Comparison of ENCODE assay signal across 21 mouse cellular contexts in genomic region chr19:8664859-8665258, GRCm38 (mm10). TPM values are rescaled to one million over a fixed set of nuclear protein-coding genes. Genes with fewer than 3 reads are reported as not detected.
A peak's percentile ranks its signal among the peaks of the same experiment; 100 is the strongest.
DNase-seq lines count a peak whose midpoint lies in the region; ATAC-seq and TF ChIP-seq lines count a peak whose summit lies in the region.
"Had no signal": no experiment of that assay in that cellular context is flagged by ENCODE, and none has a peak within 500 bp of the region (broad histone marks: within the 10 kb centered on the region; RNA-seq: fewer than 3 reads in every experiment).

No protein-coding gene starts in this region.

- no peak overlapping the region for H3K27ac ChIP-seq in forebrain, embryonic 13.5 days
- H3K27ac ChIP-seq in forebrain, embryonic 12.5 days: no peak overlapping the region
- H3K27ac ChIP-seq in midbrain, postnatal 0 days (ENCODE audit: low read depth, low read length): no peak overlapping the region
- H3K27ac ChIP-seq in midbrain, embryonic 10.5 days (replicated peaks): no peak overlapping the region
- H3K27ac ChIP-seq in forebrain, embryonic 15.5 days (replicated peaks): no peak overlapping the region
- H3K27ac ChIP-seq in olfactory bulb, adult 2 months (ENCODE audit: insufficient read depth, low read depth, low read length): peak overlapping the region; percentile 91
- H3K27ac ChIP-seq: heart, embryonic 15.5 days; hindbrain, embryonic 12.5 days; midbrain, embryonic 15.5 days had no signal

- peaks cover 3% of the 10 kb centered on the region; the same call in 1 of the 2 replicates for H3K27me3 ChIP-seq in forebrain, embryonic 13.5 days
- peaks cover 28% of the 10 kb centered on the region for H3K27me3 ChIP-seq in forebrain, embryonic 12.5 days
- H3K27me3 ChIP-seq in midbrain, postnatal 0 days (ENCODE audit: insufficient read depth, low read length): no peaks in the 10 kb centered on the region
- peaks cover 49% of the 10 kb centered on the region for H3K27me3 ChIP-seq in midbrain, embryonic 10.5 days (ENCODE audit: low read depth, poor library complexity, severe bottlenecking)
- no peaks in the 10 kb centered on the region for H3K27me3 ChIP-seq in forebrain, embryonic 15.5 days

- H3K36me3 ChIP-seq in forebrain, embryonic 13.5 days (ENCODE audit: poor library complexity, severe bottlenecking): no peaks in the 10 kb centered on the region
- no peaks in the 10 kb centered on the region for H3K36me3 ChIP-seq in forebrain, embryonic 12.5 days (replicated peaks)
- no peaks in the 10 kb centered on the region for H3K36me3 ChIP-seq in midbrain, postnatal 0 days (ENCODE audit: insufficient read depth, low read length)
- no peaks in the 10 kb centered on the region for H3K36me3 ChIP-seq in midbrain, embryonic 10.5 days
- no peaks in the 10 kb centered on the region for H3K36me3 ChIP-seq in forebrain, embryonic 15.5 days
- H3K36me3 ChIP-seq: heart, embryonic 15.5 days; hindbrain, embryonic 12.5 days; midbrain, embryonic 15.5 days had no signal

- 93% methylated on average over 3 of the region's 3 CpGs for WGBS in forebrain, embryonic 13.5 days
- WGBS in forebrain, embryonic 12.5 days: 93% methylated on average over 3 of the region's 3 CpGs
- 82% methylated on average over 3 of the region's 3 CpGs for WGBS in midbrain, postnatal 0 days
- 87% methylated on average over 3 of the region's 3 CpGs for WGBS in midbrain, embryonic 10.5 days
- 96% methylated on average over 3 of the region's 3 CpGs for WGBS in forebrain, embryonic 15.5 days
- whole genome bisulfite sequencing in olfactory bulb, adult 2 months: 35% methylated on average over 3 of the region's 3 CpGs

- DNase-seq in midbrain, postnatal 0 days (ENCODE audit: low spot score): no peak
- no peak for DNase-seq in midbrain, embryonic 10.5 days (ENCODE audit: low spot score)
- DNase-seq in retina, postnatal 1 day: no peak
- no peak for DNase-seq in embryo, embryonic 9.5 days (ENCODE audit: extremely low spot score)
- DNase-seq: B cell, adult 2 months; cerebellum, adult 18-20 months; heart, adult 18-20 months; kidney, adult 2 months; kidney, postnatal 36 days; lung, embryonic 14.5 days; thymus, postnatal 4 days had no signal

- H3K4me3 ChIP-seq in forebrain, embryonic 13.5 days: peak overlapping the region; percentile 23; the same call in 1 of the 2 replicates
- no peak overlapping the region for H3K4me3 ChIP-seq in forebrain, embryonic 12.5 days (replicated peaks)
- no peak overlapping the region for H3K4me3 ChIP-seq in midbrain, postnatal 0 days (ENCODE audit: low read depth, low read length)
- H3K4me3 ChIP-seq in midbrain, embryonic 10.5 days: no peak overlapping the region
- peak overlapping the region; percentile 37 for H3K4me3 ChIP-seq in forebrain, embryonic 15.5 days
- peak overlapping the region; percentile 64 for H3K4me3 ChIP-seq in olfactory bulb, adult 2 months (ENCODE audit: insufficient read depth, low read depth, low read length)
- H3K4me3 ChIP-seq: erythroblast, embryonic 14.5 days; heart, embryonic 15.5 days; hindbrain, embryonic 12.5 days; midbrain, embryonic 15.5 days had no signal

- no peaks in the 10 kb centered on the region for H3K9me3 ChIP-seq in forebrain, embryonic 13.5 days (replicated peaks)
- no peaks in the 10 kb centered on the region for H3K9me3 ChIP-seq in forebrain, embryonic 12.5 days
- no peaks in the 10 kb centered on the region for H3K9me3 ChIP-seq in midbrain, postnatal 0 days (ENCODE audit: low read length)
- H3K9me3 ChIP-seq in midbrain, embryonic 10.5 days (replicated peaks): no peaks in the 10 kb centered on the region
- no peaks in the 10 kb centered on the region for H3K9me3 ChIP-seq in forebrain, embryonic 15.5 days
- H3K9me3 ChIP-seq: heart, embryonic 15.5 days; hindbrain, embryonic 12.5 days; midbrain, embryonic 15.5 days had no signal

- TF ChIP-seq CTCF in midbrain, postnatal 0 days (IDR thresholded peaks at IDR 0.05): no peak
- no peak for TF ChIP-seq CTCF in olfactory bulb, adult 2 months (IDR thresholded peaks at IDR 0.05; ENCODE audit: insufficient read depth, low read depth, low read length)

- TF ChIP-seq POLR2A in olfactory bulb, adult 2 months (IDR thresholded peaks at IDR 0.05; ENCODE audit: insufficient read depth, low read depth, low read length): no peak

- H3K4me1 ChIP-seq in forebrain, embryonic 13.5 days: peaks cover 6% of the 10 kb centered on the region
- H3K4me1 ChIP-seq in forebrain, embryonic 12.5 days: peaks cover 14% of the 10 kb centered on the region
- H3K4me1 ChIP-seq in midbrain, postnatal 0 days (ENCODE audit: insufficient read depth, low read length): 0 out of 2 replicates have a peak, but pooled peaks cover 4% of the 10 kb centered on the region
- peaks cover 28% of the 10 kb centered on the region for H3K4me1 ChIP-seq in midbrain, embryonic 10.5 days
- peaks cover 33% of the 10 kb centered on the region for H3K4me1 ChIP-seq in forebrain, embryonic 15.5 days
- peaks cover 36% of the 10 kb centered on the region for H3K4me1 ChIP-seq in olfactory bulb, adult 2 months (ENCODE audit: control insufficient read depth, insufficient read depth, low read length)

- peak overlapping the region; percentile 26; the same call in 1 of the 2 replicates for H3K4me2 ChIP-seq in forebrain, embryonic 13.5 days
- H3K4me2 ChIP-seq in forebrain, embryonic 12.5 days: no peak overlapping the region
- 0 out of 2 replicates have a peak overlapping the region, but pooled peaks have one; percentile 29 for H3K4me2 ChIP-seq in midbrain, postnatal 0 days (ENCODE audit: low read depth, low read length, poor library complexity, severe bottlenecking)
- peak overlapping the region; percentile 41 for H3K4me2 ChIP-seq in forebrain, embryonic 15.5 days (replicated peaks)
- H3K4me2 ChIP-seq: liver, embryonic 11.5 days; lung, embryonic 14.5 days; midbrain, embryonic 15.5 days had no signal

- H3K9ac ChIP-seq in forebrain, embryonic 13.5 days: no peak overlapping the region
- no peak overlapping the region for H3K9ac ChIP-seq in forebrain, embryonic 12.5 days
- no peak overlapping the region for H3K9ac ChIP-seq in midbrain, postnatal 0 days (replicated peaks; ENCODE audit: low read length, poor library complexity, severe bottlenecking)
- no peak overlapping the region for H3K9ac ChIP-seq in forebrain, embryonic 15.5 days (replicated peaks)
- H3K9ac ChIP-seq: heart, embryonic 15.5 days; hindbrain, embryonic 12.5 days; lung, embryonic 14.5 days; midbrain, embryonic 15.5 days had no signal

- ATAC-seq in forebrain, embryonic 13.5 days: no peak
- no peak for ATAC-seq in forebrain, embryonic 12.5 days (ENCODE audit: low FRiP score)
- ATAC-seq in midbrain, postnatal 0 days (ENCODE audit: low FRiP score): no peak
- ATAC-seq in forebrain, embryonic 15.5 days (replicated peaks): no peak
- ATAC-seq: midbrain, embryonic 15.5 days had no signal

RNA-seq across cellular contexts. Expression of gene Chrm1, which starts 1.3 kb away (rescaled TPM):
- 0.94 and 1.3 TPM in 2 replicates for polyA plus RNA-seq in forebrain, embryonic 13.5 days (2015; fragmentation: Nextera tagmentation; extraction: Ambion mirVana)
- 0.10 and 0.27 TPM in 2 replicates for polyA plus RNA-seq in forebrain, embryonic 12.5 days (2016; fragmentation: Nextera tagmentation; extraction: Ambion mirVana)
- total RNA-seq in midbrain, postnatal 0 days (2014; rRNA removed): 1.3 and 1.9 TPM in 2 replicates
- polyA plus RNA-seq in midbrain, postnatal 0 days (2015; fragmentation: Nextera tagmentation; extraction: Ambion mirVana): 1.0 and 1.1 TPM in 2 replicates
- not detected in 2 replicates for polyA plus RNA-seq in midbrain, embryonic 10.5 days (2016; fragmentation: Nextera tagmentation; extraction: Ambion mirVana)
- polyA plus RNA-seq in forebrain, embryonic 15.5 days (2015; fragmentation: Nextera tagmentation; extraction: Ambion mirVana): 5.1 and 5.4 TPM in 2 replicates
- not detected in 2 replicates for polyA plus RNA-seq in olfactory bulb, adult 2 months (2012; ENCODE audit: insufficient read depth, insufficient read length, low replicate concordance, missing spikeins)
- total RNA-seq: gastrocnemius, adult 18-20 months had no signal
- polyA plus RNA-seq: erythroblast, embryonic 14.5 days had no signal

RNA-seq across cellular contexts. Expression of gene Slc22a6, which starts 47.0 kb away (rescaled TPM):
- 1.6 and 3.2 TPM in 2 replicates for polyA plus RNA-seq in forebrain, embryonic 13.5 days (2015; fragmentation: Nextera tagmentation; extraction: Ambion mirVana)
- polyA plus RNA-seq in forebrain, embryonic 12.5 days (2016; fragmentation: Nextera tagmentation; extraction: Ambion mirVana): 0.70 and 0.87 TPM in 2 replicates
- 17.2 and 18.3 TPM in 2 replicates for total RNA-seq in midbrain, postnatal 0 days (2014; rRNA removed)
- polyA plus RNA-seq in midbrain, postnatal 0 days (2015; fragmentation: Nextera tagmentation; extraction: Ambion mirVana): 13.1 and 14.7 TPM in 2 replicates
- 0.06 and 0.47 TPM in 2 replicates for polyA plus RNA-seq in midbrain, embryonic 10.5 days (2016; fragmentation: Nextera tagmentation; extraction: Ambion mirVana)
- polyA plus RNA-seq in forebrain, embryonic 15.5 days (2015; fragmentation: Nextera tagmentation; extraction: Ambion mirVana): 6.6 and 7.8 TPM in 2 replicates
- polyA plus RNA-seq in olfactory bulb, adult 2 months (2012; ENCODE audit: insufficient read depth, insufficient read length, low replicate concordance, missing spikeins): not detected in 2 replicates
- total RNA-seq: gastrocnemius, adult 18-20 months; heart, adult 18-20 months had no signal
- polyA plus RNA-seq: erythroblast, embryonic 14.5 days; heart, embryonic 15.5 days; liver, embryonic 11.5 days; lung, embryonic 14.5 days had no signal

RNA-seq across cellular contexts. Expression of gene Slc3a2, which starts 58.3 kb away (rescaled TPM):
- 135 and 143 TPM in 2 replicates for polyA plus RNA-seq in forebrain, embryonic 13.5 days (2015; fragmentation: Nextera tagmentation; extraction: Ambion mirVana)
- polyA plus RNA-seq in forebrain, embryonic 12.5 days (2016; fragmentation: Nextera tagmentation; extraction: Ambion mirVana): 140 and 143 TPM in 2 replicates
- total RNA-seq in midbrain, postnatal 0 days (2014; rRNA removed): 111 and 133 TPM in 2 replicates
- polyA plus RNA-seq in midbrain, postnatal 0 days (2015; fragmentation: Nextera tagmentation; extraction: Ambion mirVana): 212 and 223 TPM in 2 replicates
- 139 and 144 TPM in 2 replicates for polyA plus RNA-seq in midbrain, embryonic 10.5 days (2016; fragmentation: Nextera tagmentation; extraction: Ambion mirVana)
- 164 and 171 TPM in 2 replicates for polyA plus RNA-seq in forebrain, embryonic 15.5 days (2015; fragmentation: Nextera tagmentation; extraction: Ambion mirVana)
- not detected in 2 replicates for polyA plus RNA-seq in olfactory bulb, adult 2 months (2012; ENCODE audit: insufficient read depth, insufficient read length, low replicate concordance, missing spikeins)

Comparison
In these comparisons a context has a peak if more than half of its experiments do, and no peak if none do; other contexts are left out.
1. H3K4me3 ChIP-seq: peak in forebrain, embryonic 13.5 days (single experiment), forebrain, embryonic 15.5 days (single experiment) and olfactory bulb, adult 2 months (single experiment); none in forebrain, embryonic 12.5 days (single experiment), midbrain, postnatal 0 days (single experiment) and midbrain, embryonic 10.5 days (single experiment).